Mouse (Mus musculus) thymus, postnatal 0 days (tissue): ENCODE results near the gene Olfr1311. TPM values are rescaled to one million over a fixed set of nuclear protein-coding genes. Genes with fewer than 3 reads are reported as not detected.
"Not testable (repeated sequence)": the region's sequence is repeated elsewhere in the genome, so short reads cannot be mapped to it uniquely, and the experiment has no call there.

Experiments used
- DNase-seq: peaks from one replicate; pipeline ENCODE4 v3.0.0-alpha.2; 2015; ENCODE audit warnings: low spot score
- polyA plus RNA-seq: library from polyadenylated mRNA; unstranded; fragments of >200 nt; fragmentation: Nextera tagmentation; extraction: Ambion mirVana; gene quantifications from 2 replicates; pipeline ENCODE4 v1.2.1, GENCODE M21; 2015

Olfr1311 gene
- polyA plus RNA-seq, result not detected in 2 replicates

GRCm38 (mm10) chr2:112024312-112024711 is at the start of gene Olfr1311:
Olfr1311 (minus strand) TSS chr2:112024412.
- no peak for DNase-seq

GRCm38 (mm10) chr2:112050138-112050537 is 25.9 kb upstream of the Olfr1311 start, which contains the start of gene Olfr1312:
Olfr1312 (minus strand) TSS chr2:112050238.
- no peak for DNase-seq

GRCm38 (mm10) chr2:112026971-112027370 is 2.8 kb upstream of the Olfr1311 start:
- DNase-seq, result not testable (repeated sequence)

- no peak for DNase-seq
Measured at GRCm38 (mm10) chr2:112014900-112015299, 9.3 kb downstream of the Olfr1311 start.

- DNase-seq, result no peak
Measured at GRCm38 (mm10) chr2:112012608-112013007, 11.6 kb downstream of the Olfr1311 start, which contains the start of gene Olfr1310. Olfr1310 (minus strand) TSS chr2:112012708.

- no peak for DNase-seq
Measured at GRCm38 (mm10) chr2:111990181-111990580, 34.0 kb downstream of the Olfr1311 start, which contains the start of gene Olfr1309. Olfr1309 (minus strand) TSS chr2:111990281.

Other genes starting within 250 kb of the Olfr1311 start
- not detected in 2 replicates for gene Olfr1302, start 247.0 kb downstream of the Olfr1311 start, polyA plus RNA-seq
- not detected in 2 replicates for gene Olfr1303, start 204.1 kb downstream of the Olfr1311 start, polyA plus RNA-seq
- not detected in 2 replicates for gene Olfr1305, start 147.3 kb downstream of the Olfr1311 start, polyA plus RNA-seq
- not detected in 2 replicates for gene Olfr1306, start 108.1 kb downstream of the Olfr1311 start, polyA plus RNA-seq
- not detected in 2 replicates for gene Olfr1307, start 75.0 kb downstream of the Olfr1311 start, polyA plus RNA-seq
- not detected in 2 replicates for gene Olfr1308, start 59.5 kb downstream of the Olfr1311 start, polyA plus RNA-seq
- gene Olfr1309, start 34.1 kb downstream of the Olfr1311 start, polyA plus RNA-seq, result not detected in 2 replicates
- gene Olfr1310, start 11.7 kb downstream of the Olfr1311 start, polyA plus RNA-seq, result not detected in 2 replicates
- not detected in 2 replicates for gene Olfr1312, start 25.8 kb upstream of the Olfr1311 start, polyA plus RNA-seq
- not detected in 2 replicates for gene Olfr1313, start 53.4 kb upstream of the Olfr1311 start, polyA plus RNA-seq
- gene Olfr1314, start 72.4 kb upstream of the Olfr1311 start, polyA plus RNA-seq, result not detected in 2 replicates
- not detected in 2 replicates for gene Olfr1315-ps1, start 91.0 kb upstream of the Olfr1311 start, polyA plus RNA-seq
- not detected in 2 replicates for gene Olfr1316, start 110.6 kb upstream of the Olfr1311 start, polyA plus RNA-seq
- gene Olfr1317, start 115.9 kb upstream of the Olfr1311 start, polyA plus RNA-seq, result not detected in 2 replicates
- 0.09 TPM in 1 of 2 replicates, not detected in the other for gene Olfr1318, start 129.8 kb upstream of the Olfr1311 start, polyA plus RNA-seq
- gene Lpcat4, start 215.1 kb upstream of the Olfr1311 start, polyA plus RNA-seq, result 8.1 and 11.4 TPM in 2 replicates
- gene Nutm1, start 234.9 kb upstream of the Olfr1311 start, polyA plus RNA-seq, result 0.04 and 0.08 TPM in 2 replicates
- 283 and 333 TPM in 2 replicates for gene Nop10, start 237.5 kb upstream of the Olfr1311 start, polyA plus RNA-seq
- gene Slc12a6, start 241.4 kb upstream of the Olfr1311 start, polyA plus RNA-seq, result 15.8 and 19.4 TPM in 2 replicates
- not detected in 2 replicates for gene Gm21985, start 241.9 kb upstream of the Olfr1311 start, polyA plus RNA-seq